Mouse (Mus musculus) cerebellum, postnatal 36 days (tissue): Measurements from ENCODE around the gene Lif.
A peak's percentile ranks its signal among the peaks of the same experiment; 100 is the strongest.

Source experiments
- DNase-seq, 2 experiments: peaks; one replicate each; pipeline ENCODE4 v3.0.0; 2021 to 2022; ENCODE audit warnings: mixed read lengths in 2 of 2

Lif gene

DNA sequence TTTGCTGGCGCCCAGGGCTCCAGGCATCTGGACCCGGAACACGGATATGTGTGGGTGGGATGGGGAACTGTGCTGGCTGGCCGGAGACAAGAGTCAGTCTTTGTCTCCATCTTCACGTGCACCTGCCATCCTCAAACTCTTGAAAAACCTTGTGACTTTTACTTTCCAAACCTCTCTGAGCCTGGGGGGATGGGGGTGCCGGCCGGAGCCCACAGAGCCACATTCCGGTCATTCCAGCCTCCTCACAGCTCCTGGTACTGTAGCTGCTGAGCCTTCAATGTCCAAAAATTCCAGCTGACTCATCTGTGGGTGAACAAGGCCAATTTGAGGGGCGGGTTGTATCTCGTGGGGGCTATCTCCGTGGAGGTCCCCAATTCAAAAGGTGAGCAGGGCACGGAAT is 41.8 kb downstream of the Lif start:
- DNase-seq, result no peak

- no peak for DNase-seq
Observed at GRCm38 (mm10) chr11:4299735-4300474, 42.5 kb downstream of the Lif start.

- no peak for DNase-seq
Observed at GRCm38 (mm10) chr11:4300683-4301082, 43.3 kb downstream of the Lif start.

DNA sequence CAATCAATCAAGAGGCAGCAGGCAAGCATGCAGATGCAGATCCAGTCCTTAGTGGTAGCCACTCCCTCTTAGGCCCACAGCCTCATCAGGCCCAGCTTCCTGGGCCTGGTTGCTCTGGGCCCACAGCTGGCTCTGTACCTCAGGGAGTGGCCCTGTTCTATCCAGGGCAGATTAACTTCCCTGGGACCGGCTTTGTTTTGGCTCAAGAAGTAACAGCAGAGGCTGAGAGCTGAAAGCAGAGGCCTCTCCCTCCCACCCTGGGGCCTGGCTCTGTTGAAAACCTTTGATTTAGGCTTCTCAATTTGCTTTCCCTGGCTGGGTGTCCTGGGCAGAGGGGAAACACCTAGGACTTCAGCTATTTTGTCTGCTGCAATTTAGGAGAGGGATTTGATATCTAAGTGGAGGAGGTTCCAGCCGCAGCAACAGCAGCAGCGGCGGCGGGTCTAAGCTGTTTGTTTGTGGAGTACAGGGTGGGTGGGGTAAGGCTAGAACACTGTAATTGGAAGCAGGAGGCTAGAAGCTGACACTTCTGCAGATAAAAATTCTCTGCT is 45.1 kb downstream of the Lif start:
- no peak for DNase-seq

- DNase-seq, result no peak
Observed at GRCm38 (mm10) chr11:4303033-4303432, 45.7 kb downstream of the Lif start.

- DNase-seq, result no peak
Observed at GRCm38 (mm10) chr11:4304203-4304602, 46.8 kb downstream of the Lif start.

GRCm38 (mm10) chr11:4305090-4305489 is 47.7 kb downstream of the Lif start:
- no peak for DNase-seq

GRCm38 (mm10) chr11:4306086-4306485 is 48.7 kb downstream of the Lif start:
- DNase-seq, result no peak

- no peak for DNase-seq
Observed at GRCm38 (mm10) chr11:4308060-4308513, 50.7 kb downstream of the Lif start.

- peak; percentile 49 to 54 for DNase-seq
Observed at GRCm38 (mm10) chr11:4308514-4309450, 51.4 kb downstream of the Lif start.

DNA sequence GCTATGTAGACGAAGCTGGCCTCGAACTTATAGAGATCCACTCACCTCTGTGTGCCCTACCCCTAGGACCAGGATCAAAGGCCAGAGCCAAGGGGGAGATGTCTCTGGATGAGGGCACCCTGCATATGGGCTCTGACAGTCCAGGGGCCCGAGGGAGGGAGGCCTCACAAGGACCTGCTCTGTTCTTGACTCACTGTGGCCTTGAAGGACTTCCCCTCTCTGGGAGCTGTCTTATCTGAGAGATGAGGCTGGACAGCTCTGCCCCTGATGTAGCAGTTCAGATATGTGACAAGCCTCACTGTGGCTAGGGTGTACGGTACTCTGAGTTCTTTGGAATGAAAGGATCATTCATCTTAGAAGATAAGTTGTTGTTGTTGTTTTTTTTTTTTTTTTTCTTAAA is 52.3 kb downstream of the Lif start:
- no peak for DNase-seq

GRCm38 (mm10) chr11:4310324-4310723 is 53.0 kb downstream of the Lif start:
- no peak for DNase-seq

GRCm38 (mm10) chr11:4312180-4312579 is 54.8 kb downstream of the Lif start:
- no peak for DNase-seq

GRCm38 (mm10) chr11:4317287-4317686 is 59.9 kb downstream of the Lif start:
- DNase-seq, result no peak

DNA sequence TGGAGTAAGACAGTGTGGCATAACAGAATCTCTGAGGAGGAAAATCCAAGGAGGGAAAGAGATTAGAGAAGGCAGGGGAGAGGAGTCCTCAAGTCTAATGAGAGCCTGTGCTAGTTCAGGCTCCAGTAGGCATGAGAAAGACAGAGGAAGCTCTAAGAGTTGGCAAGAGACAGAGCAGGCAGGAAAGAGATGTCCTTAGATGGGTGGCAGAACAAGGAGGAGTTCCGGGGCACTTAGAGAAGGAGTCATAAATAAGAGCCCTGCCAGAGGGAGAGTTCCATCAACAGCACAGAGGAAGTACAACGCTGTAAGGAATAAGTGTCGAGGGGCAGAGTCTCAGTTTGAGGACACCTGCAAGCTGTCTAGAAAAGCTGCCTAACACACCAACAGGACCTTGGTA is 60.7 kb downstream of the Lif start:
- DNase-seq, result no peak

- no peak for DNase-seq
Observed at GRCm38 (mm10) chr11:4319212-4319955, 62.0 kb downstream of the Lif start.

- no peak for DNase-seq
Observed at GRCm38 (mm10) chr11:4320876-4321275, 63.5 kb downstream of the Lif start.
